Mouse (Mus musculus) Muller cell, postnatal 12 days (primary cell): ENCODE data around the gene Pnpo.

ENCODE experiments used
- DNase-seq: peaks from one replicate; pipeline ENCODE4 v3.0.0-alpha.2; 2015; ENCODE audit errors: inconsistent ontology term

Gene Pnpo

DNA sequence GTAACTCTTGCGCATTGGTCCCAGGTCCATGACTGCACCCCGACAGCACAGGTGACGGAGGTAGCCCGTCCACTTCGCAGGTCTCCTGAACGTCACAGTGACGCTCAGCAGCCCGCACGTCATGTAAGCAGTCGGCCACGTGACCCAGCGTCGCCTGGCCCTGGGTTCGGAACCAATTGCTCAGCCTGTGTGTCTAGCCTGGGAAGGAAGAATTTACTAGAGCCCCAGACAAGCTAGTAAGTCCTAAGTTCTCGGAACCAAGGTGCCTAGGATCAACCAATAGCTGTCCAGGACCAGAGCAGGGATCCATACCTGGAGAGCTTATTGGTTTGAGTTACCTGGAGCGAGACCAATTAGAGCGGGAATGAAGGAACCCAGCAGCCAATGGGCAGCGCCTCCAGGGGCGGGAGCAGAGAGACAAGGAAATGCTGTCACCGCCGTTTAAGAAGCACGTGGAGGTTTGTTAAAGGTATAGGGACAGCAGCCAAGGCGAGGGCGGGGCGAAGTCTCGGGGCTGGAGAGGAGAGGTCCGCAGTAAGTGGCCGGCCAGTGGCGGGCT, at the start of gene Pnpo:
TSS of gene Pnpo (minus strand) at position 241 of the 559 bp plus-strand sequence.
- DNase-seq: peak; percentile 98

DNA sequence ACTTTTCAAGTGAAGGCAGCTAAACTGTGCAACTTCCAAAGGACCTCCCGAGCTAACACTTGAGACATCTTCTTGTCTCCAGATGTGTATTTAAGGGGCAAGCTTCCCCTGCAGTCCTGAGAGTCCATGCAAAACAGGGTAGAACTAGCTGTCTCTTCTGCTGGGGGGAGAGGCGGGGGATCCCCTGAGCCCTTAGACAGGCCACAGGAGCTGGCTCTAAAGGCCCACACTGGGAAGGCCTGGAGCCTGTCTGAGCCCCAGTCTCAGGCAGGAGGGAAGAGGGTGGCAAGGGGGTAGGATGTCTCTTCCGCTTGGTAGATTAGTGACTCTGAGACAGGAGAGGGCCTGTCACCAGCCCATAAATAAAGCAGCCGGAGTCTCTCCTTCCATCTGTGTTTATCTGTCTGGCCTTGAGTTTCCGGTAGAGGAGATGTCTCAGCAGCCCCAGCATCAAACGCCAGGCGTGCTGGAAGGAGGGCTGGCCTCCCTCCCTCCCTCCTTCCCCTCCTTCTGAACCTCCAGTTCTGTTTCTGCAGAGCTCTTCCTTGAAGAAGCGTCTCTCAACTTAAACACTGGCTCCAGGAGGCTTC, 49.0 kb upstream of the Pnpo start:
- no peak for DNase-seq

DNA sequence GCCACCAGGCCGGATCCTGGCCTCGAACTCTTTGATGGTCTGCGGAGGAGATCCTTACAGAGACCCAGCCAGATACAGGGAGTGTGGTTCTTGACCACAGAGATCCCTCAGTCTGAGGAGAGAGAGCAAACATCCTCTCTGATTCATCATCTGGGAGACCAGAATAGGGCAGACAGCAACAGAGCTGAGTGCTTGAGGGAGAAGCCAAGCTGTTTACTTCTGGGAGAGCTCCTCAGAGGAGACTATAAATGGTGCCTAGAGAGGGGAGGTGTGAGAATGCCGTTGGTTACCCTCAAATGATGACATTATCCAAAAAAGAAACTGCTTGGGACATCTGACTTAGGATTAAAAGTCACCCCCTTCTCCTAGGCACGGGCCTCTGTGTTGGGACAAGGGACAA, 47.7 kb upstream of the Pnpo start:
- DNase-seq: no peak

DNA sequence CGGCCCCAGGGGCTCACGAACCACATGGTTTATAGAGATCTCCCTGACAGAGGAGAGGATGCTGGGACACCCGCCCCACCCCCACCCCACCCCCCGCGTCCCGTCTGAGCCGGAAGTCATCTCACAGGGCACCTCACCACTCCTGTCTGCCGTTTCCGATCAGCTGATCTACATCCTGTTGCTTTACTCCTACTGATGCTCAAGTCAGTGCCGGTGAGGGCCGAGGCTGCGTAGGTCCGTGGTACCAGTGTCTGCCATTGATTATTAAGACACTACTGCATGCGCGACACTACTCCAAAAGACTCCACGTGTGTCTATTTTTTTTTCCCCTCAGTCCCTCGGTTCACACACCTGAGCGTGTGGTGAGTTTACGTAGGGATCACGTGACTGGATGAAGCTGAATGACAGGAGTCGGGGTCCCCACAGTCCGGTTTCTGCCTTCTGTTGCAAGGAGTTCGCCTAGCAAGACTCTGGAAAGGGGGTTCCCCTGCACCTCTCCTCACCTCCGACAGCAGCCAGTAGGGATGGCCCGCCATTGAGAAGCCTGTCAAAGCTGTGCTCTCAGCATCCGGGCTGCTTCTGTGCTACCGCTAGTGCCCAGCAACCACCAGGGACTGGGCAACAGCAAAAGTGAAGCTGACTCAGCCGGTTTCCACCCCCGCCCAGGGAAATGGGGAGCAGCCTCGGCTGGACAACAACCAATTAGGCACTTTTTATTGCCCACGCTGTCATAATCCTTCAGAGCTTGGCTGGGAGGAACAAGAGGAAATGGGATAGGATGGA, 44.3 kb upstream of the Pnpo start:
- peak; percentile 73 for DNase-seq

DNA sequence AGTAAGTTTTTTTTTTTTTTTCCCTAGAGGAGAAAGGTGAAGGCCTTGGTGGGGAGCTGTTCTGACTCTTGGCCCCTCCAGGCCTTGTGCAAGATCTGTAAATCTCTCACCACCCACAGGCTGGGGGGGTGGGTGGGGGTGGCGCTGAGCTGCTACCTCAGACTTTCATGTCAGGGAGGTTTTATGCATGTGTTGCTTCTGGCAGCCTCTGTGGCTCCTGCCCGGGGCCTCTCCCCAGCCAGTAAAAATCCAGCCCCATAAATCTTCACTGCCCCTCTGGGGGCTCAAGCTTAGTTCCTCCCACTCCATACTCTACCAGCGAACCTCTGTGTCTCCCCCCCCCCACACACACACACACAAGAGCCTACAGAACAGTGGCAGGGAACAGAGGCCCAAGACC, 42.7 kb upstream of the Pnpo start:
- DNase-seq: no peak

DNA sequence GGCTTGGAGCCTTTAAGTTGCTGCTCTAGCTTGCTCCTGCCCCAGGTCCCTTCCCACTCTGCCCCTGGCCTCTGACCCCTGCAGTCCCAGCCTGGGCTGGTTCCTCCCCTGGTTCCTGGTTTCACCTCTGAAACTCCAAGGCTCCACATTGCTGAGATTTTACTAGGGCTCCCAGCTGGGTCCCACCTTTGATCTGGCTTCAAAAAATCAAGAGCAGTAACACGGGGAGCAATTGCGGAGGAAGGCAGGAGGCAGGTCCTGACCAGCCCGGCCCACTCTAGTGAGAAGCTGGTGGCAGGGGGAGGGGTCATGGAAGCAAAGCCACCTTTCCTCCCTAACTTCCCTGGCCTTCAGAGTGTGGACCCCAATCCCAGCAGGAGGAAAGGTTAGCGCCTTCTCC, 41.1 kb upstream of the Pnpo start:
- no peak for DNase-seq

DNA sequence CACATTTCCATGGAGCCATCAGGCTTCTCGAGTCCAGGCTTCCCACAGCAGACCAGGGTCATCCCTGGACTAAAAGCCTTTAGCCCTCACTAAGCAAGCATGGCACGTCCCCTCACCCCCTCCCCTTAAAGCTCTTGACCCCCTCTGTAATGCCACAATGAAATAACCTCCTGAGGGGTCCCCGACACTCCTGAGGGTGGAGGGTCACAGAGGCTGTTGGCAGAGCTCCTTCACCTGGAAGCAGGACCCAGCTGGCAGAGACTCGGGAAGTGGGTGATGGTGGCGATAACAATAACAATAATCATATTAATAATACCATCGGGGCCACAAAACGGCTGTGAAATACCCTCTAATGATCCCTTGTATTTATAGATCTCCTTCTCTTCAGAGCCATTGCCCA, 39.1 kb upstream of the Pnpo start, which contains the start of gene Sp2:
TSS of gene Sp2 (minus strand) at position 101 of the 400 bp plus-strand sequence.
- no peak for DNase-seq

DNA sequence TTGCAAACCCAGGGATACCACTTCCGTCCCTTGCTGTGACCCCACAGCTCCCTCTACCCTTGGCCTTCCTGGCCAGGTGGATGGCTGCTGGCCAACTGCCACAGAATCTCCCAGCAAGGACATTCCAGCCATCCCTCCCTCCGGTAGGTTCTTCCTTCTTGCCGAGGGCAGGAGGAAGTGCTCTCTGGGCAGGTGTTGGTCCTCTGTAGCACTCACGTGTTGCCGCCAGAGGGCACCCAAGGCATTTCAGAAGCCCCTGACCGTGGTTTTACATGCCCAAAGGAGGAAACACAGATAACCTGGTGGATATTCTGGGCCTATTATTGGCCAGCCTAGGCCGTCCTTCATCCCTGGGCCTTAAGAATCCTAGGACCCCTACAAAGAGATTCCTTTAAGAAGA, 38.6 kb upstream of the Pnpo start:
- peak; percentile 72 for DNase-seq

DNA sequence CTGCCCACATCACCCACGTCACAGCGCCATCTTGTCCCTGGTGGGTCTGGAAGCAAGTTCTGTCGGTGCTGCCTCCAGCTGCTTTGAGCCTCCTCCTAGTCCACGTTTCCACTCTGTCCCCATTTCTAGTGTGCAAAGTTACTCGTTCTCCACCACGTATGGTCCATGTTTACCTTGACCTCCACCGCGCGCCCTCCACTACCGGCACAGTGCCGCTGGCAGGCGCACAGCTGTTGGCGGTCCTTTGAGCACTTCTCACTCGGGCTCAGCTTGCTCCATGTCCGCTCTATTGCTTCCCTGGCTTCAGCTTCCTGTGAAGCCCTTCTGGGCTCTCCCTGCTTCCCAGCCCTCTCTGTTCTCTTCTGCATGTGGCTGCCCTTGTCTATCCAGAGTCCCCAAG, 37.7 kb upstream of the Pnpo start:
- DNase-seq: no peak

DNA sequence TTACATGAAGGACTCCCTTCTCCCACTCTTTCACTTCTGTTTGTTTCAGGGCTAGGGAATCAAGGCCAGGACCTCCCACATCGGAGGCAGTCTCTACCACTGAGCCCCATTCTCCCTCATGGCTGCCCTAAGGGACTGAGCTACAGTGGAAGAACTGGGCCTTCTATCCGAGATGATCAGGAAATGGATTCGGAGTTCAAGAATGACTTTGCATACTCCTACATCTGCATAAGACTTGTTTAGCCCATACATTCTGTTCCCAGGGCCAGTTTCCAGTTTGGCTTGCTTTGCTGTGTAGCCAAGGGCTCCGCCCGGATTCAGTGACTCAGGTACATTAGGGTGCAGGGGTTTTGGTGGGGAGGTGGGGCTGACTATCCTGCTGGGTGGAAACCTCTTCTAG, 36.2 kb upstream of the Pnpo start:
- no peak for DNase-seq

DNA sequence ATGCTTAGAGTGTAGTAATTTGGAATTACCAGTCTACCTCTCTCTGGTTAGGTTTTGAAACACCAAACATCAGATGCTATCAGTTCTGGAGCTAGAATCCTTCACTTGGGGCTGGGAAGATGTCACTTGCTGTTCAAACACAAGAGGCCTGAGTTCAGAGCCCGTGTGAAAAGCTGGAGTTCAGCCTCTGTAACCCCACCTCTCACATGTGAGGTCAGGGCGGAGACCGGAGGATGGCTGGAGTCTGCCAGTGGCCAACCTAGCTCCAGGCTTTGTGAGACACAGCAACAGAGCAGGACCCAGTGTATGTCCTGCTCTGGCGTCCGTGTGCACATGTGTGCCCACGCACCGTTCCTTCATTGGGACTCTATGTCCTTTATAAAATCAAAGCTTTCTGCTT, 35.5 kb upstream of the Pnpo start:
- DNase-seq: no peak

DNA sequence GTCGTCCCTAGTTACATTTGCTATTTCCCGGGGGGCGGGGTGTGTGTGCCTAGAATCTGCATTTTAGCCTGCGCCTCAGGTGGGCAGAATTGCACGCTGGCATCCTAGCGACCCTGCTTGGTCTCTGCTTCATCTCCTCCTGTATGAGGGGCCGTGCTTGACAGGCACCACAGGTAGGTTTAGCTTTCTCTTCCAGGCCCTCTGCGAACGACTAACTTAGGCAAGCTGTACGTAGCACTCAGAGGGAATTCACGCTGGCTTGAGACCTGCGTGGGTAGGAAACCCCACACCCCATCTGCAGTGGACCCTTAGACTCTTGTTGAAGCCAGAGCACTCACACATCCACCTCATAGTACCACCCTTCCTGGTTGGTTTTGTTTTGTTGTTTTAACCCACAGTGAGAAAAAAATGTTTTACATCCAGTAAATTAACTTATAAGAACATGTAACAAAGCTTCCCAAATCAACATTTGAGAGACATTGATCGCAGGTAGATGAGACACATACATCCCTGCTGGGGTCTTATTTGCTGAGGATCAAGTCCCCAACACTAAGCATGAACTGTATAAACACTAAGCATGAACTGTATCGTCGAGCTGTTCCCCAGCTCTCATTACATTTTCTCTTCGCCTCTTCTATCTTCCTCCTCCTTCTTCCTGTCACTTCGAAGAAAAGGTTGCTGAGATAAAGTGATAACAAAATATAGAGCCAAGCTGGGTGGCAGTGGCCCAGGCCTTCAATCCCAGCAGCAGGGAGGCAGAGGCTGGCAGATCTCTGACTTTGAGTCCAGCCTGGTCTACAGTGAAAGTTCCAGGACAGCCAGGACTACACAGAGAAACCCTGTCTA, 34.8 kb upstream of the Pnpo start:
- DNase-seq: no peak

DNA sequence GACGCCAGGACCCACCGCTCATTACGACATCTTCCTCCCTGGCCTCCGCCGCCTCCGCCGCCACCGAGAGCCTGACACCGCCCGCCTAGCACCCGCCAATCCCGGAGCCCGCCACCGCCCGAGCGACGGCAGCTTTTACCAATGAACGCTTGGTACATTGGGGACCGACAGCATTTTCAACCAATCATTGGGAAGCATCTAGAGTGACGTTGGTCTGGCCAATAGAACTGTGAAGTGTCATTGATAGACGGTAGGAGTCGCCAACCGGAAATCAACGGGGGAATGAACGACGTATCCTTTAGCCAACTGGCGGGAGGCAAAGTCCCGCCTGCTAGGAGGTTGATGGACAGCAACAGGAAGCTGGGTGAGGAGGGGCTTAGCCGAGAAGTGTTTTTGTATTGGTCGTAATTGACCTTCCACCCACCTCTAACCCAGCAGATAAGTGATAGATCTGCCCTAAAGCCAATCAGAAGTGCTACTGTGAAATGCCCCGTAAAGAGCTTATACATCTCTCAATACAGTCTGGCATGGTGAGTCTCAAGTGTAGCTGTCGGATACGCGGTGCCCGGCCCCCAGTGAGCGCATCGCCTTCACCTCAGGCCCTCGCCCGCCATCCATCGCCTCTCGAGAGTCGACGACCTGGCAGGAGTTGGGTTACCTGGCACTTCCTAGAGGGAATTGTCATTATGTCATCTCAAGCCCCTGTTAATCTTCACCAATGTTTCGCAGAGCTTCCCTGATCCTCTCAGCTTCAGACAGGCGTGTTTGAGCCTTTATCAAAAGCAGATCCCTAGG, 34.0 kb upstream of the Pnpo start:
- peak; percentile 100 for DNase-seq

DNA sequence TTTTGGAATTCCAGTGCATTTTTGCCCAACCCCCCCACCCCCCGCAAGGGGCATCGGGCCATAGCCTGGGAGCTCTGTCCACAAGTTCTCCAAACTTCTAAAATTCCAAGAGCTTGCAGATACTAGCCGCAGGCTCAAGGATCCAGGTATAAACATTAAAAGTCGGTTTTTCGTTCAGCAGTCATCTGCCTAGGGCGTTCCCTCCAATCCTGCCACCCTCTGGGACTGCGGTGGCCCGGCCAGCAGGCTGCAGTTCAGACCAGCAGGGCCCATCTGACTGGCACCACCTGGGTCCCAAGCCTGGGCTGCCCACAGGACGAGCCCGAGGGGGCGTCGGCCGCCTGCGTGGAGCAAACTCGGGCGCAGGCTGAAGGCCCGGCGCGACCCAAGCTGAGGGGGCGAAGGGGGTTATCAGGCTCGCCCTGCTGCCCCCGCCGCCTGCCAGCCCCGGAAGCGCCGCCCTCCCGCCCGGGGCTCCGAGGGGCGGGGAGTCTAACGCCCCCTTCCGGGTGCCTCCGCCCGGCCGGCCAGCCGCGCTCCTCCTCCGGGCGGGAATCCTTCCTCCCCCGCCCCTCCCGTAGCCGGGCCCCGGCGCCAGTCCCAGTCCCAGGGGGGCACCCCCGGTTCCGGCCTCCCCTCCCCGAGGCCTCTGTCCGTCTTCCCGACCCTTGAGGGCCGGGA, 33.3 kb upstream of the Pnpo start:
- peak; percentile 98 for DNase-seq

DNA sequence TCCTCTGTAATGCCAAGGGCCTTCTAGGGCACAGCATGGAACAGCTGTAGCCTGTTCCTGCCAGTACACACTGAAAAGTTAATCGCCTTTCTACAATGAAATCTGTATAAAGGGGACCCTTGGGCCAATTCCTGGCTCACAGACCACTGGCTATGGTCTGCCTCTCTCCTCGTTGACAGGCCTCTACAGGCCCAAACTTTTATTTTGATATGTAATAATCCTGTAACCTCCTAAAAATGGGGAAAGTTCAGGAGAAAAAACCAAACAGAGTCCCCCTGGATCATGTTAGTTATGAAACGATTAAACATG, 32.5 kb upstream of the Pnpo start:
- no peak for DNase-seq

DNA sequence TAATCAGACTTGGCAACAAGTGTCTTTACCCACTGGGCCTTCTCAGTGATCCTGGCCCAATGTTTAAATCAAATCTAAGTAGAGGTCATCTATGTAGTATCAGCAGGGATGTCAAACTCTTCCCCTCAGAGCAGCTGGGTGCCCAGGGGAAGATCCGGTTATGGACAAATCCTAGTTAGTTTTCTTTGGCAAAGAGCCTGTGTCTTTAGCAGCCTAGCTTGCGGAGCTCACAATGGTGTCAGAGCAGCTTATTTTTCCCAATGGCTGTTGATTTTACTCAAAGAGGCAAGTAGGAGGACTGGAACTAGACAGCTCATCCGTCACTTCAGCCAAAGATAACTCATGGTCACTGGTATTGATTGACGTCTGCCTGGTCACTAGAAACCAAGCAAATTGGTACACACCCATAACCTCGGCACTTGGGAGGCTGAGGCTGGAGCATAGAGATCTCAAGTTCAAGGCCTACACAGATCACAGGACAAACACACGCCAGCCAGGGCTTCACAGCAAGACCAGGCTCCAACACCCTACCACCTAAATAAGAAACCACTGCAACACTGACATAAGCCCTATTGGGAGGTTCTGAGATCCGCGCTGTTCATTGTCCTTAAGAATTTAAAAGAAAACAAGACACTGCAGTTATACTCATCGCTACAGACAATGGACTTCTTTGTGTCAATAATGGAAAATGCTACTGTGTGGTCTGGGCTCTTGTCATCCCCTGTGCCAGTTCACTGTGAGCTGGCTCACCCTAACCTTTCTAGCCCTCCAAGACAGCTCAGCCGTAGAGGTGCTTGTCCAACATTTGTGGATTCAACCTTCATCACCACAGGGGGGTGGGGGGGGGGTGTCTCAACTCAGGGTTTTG, 32.0 kb upstream of the Pnpo start:
- peak; percentile 88 for DNase-seq

DNA sequence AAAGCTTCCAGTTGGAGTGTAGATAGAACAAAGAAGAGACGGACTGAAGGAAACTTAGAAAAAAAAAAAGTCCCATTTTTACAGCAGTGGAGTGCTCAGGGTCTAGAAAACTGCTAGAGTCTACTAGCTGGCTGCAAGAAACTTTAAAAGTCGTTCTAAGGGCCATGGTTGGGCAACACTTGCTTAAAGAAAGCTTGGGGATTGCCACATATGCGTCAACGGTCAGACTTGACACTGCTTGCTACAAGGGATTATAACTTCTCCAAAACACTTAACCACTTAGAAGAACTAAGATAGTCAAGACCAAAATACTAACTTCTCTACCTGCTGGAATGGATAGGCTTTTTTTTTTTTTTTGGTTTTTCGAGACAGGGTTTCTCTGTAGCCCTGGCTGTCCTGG, 31.0 kb upstream of the Pnpo start:
- no peak for DNase-seq

DNA sequence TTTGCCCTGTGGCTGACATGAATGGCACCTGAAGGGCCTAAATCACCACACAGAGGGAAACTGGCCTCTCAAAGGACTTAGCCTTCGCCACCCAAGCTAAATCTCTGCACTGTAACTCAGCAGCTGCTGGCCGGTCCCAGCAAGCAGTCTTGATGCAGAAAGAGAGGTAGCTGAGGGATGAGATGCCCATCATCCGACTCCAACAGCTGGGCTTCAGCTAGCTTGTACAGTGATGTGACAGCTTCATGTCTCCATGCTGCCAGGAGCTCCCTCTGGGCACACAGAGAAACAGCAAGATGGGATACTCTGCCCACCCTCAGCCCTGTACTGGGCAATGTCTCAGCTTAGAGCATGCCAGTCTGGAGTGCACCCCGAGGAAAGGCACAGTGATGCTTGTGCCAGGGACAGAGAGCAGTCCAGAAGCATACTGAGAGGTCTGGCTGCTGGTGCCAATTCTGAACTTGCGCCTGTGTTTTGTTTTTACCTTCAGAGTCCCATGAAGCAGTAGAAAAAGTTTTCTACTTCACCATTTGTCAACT, 29.7 kb upstream of the Pnpo start:
- no peak for DNase-seq

DNA sequence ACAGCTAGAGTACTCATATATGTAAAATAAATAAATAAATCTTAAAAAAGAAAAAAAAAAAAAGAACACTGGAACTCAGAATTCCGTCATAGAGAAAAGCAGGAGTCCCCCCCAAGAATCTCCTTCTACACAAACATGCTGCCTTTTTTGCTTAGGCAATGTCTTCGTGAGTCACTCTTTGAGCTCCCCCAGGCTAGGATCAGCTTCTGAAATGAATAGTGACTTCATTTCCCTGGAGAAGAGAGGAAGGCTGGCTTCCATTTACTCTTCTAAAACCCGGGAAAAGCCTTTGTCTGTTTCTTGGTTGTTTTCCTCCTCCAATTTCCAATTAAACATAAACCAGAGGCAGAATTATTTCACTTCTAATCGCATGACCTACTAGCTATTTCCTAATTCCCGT, 29.1 kb upstream of the Pnpo start:
- DNase-seq: no peak

DNA sequence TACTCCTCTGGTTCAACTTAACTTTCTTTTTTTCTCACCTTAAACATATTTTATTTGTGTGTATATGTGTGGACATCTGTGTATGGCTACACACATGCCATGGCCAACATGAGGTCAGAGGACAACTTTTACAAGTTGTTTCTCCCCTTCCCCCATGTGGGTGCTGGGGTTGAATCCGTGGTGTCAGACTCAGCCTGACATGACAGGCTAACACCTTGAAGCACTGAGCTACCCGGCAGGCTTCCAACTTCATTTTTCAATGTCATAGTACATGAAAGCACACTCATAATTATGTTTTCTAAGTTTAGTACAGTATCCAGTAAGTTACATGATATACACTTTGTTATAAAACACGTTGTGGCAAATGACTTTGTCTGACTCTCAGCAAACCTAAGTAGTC, 26.6 kb upstream of the Pnpo start:
- DNase-seq: no peak
